Mouse (Mus musculus) spleen, embryonic (tissue): ENCODE data around the gene Rnf20.
"Not testable (repeated sequence)": the region's sequence is repeated elsewhere in the genome, so short reads cannot be mapped to it uniquely, and the experiment has no call there.

Source experiments
- CTCF ChIA-PET: fragments of 350-600 bp; sonication (Branson Sonifier 250); formaldehyde crosslinking; loops from one replicate; lab custom pipeline; 2022; lab: Charles Lee

Rnf20 gene

GRCm38 (mm10) chr4:49631319-49632138 is at the start of gene Rnf20:
Gene Rnf20 (plus strand): TSS chr4:49632006.
- CTCF ChIA-PET = no interaction called here

DNA sequence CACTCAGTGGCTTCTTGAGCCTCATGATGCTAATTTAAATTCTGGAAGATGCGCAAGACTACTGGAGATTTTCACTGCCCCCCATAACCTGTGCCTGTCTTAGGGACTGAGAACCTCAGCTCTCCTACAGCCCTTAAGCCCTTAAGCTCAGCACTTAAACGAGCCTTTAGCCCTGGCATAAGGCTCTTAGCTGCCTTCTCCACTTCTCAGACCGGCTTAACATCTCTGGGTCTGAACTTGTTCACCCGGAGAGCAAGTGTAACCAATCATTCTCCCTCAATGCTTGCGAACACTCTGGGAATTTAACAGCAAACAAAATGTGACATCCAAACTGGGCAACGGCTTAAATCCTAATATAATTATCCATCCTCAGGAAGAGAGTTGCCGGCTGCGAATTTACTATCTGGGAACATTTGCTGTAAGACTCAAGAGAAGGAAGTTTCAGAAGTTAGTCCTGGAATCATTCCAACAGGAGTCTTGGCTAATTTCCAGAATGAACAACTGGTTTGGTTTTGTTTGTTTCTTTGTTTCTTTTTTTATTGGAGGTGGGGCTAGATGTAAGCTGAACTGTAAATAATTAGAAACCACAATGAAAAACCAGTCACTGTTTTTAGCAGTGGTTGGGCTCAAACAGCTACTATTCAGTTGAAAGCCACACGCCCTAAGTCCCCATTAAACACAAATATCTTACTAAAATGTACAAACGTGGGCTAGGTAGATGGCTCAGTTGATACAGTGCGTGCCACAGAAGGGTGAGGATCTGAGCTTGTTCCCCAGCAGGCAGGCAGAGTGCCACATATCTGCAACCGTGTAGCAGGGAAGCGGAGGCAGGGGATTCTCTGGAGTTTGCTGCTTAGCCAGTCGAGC is 47.6 kb upstream of the Rnf20 start:
- CTCF ChIA-PET = no interaction called here

- CTCF ChIA-PET = no interaction called here
Observed at GRCm38 (mm10) chr4:49585524-49586101, 46.2 kb upstream of the Rnf20 start.

DNA sequence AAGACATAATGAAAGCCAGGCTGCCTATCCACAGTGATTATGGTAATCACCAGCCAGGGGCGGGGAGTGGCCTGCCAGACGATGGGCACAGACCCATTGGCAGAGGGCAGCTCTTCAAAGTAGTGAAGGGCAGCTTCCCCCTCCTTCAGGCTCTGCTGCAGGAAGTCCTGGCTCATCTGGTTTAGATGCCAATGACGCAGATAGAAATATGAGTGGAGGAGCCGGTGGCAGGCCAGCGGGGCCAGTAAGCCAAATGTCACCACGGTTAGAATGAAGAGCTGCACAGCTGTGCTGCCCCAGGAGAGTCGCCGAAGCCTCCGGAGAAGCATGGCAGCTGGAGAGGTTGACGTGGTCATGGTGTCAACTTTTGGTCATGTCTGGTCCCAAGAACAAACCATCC is 45.0 kb upstream of the Rnf20 start:
- CTCF ChIA-PET = no interaction called here

DNA sequence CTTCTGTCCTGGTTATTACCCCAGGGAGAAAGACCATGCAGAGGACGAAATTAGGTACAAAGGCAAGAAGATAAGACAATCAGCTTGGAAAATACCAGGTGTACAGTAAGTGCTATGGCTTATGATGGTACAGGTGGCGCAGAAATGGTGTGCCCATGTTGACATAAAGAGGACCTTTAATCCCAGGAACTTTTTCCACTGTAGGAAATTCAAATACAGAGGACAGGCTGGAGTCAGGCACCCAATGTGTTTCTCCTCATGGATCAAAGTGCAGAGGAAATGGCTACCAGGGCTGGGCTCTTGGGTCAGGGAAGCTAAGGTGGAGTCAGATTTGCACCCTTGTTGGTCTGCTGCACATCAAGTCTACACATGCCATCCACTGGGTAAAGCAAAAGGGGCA is 41.7 kb upstream of the Rnf20 start:
- CTCF ChIA-PET = interaction anchor here (0.5 kb wide), 1 partner anchor 1701 kb away, joined by 8 read pairs; no protein-coding TSS in a partner anchor

GRCm38 (mm10) chr4:49596846-49597182 is 35.0 kb upstream of the Rnf20 start:
- CTCF ChIA-PET = no interaction called here

GRCm38 (mm10) chr4:49597183-49598100 is 34.4 kb upstream of the Rnf20 start, which contains the start of gene Tmem246:
Gene Tmem246 (minus strand): TSS chr4:49597876.
- CTCF ChIA-PET = no interaction called here

DNA sequence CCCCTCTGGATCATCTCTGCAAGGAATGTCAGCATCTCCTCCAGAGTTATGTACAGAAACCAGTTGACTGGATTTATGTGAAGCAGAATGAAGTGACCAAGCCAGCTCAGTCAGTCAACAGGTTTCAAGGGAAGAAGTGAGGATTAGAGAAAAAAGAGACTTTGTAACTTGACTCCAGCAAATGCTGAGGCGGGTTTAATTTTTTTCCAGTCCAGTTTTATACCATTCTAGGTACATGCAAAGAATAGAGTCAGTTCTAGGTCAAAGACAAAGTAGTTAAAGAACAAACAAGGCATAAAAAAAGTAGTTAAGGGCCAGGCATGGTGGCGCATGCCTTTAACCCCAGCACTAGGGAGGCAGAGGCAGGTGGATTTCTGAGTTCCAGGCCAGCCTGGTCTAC is 28.6 kb upstream of the Rnf20 start:
- CTCF ChIA-PET = no interaction called here

- CTCF ChIA-PET = no interaction called here
Observed at GRCm38 (mm10) chr4:49604016-49604546, 27.7 kb upstream of the Rnf20 start.

DNA sequence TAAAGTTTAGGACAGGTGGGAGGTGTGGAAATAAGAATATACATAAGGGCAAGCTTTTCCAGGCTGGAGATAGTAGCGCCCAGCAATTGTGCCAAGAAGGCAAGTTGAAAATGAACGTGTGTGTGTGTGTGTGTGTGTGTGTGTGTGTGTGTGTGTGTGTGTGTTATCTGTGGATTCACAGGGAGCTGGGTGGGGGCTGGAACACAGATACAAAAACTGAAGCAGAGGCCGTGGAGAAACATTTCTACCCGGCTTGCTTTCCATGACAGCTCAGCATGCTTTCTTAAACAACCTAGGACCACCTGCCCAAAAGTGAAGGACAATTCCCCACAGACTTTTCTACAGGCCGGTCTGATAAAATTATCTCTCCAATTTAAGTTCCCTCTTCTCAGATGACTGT is 27.2 kb upstream of the Rnf20 start:
- CTCF ChIA-PET = no interaction called here

GRCm38 (mm10) chr4:49605459-49605858 is 26.3 kb upstream of the Rnf20 start:
- CTCF ChIA-PET = no interaction called here

GRCm38 (mm10) chr4:49616924-49617323 is 14.9 kb upstream of the Rnf20 start:
- CTCF ChIA-PET = no interaction called here

DNA sequence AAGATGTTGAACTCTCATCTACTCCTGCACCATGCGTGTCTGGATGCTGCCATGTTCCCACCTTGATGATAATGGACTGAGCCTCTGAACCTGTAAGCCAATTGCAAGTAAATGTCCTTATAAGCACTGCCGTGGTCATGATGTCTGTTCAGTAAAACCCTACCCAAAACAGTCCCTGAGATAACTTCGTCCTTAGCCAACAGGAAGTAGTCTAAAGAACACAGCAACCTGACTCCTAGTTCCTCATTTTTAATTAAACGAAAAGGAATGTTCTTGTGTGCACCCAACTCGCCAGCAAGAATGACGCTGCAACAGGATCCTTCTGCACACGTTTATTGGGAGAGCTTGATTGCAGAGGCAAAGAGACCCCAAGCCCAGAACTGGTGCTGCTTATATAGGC is 11.9 kb upstream of the Rnf20 start:
- CTCF ChIA-PET = interaction anchor here (0.6 kb wide), 1 partner anchor 8 kb away, joined by 3 read pairs; no protein-coding TSS in a partner anchor

GRCm38 (mm10) chr4:49622272-49622671 is 9.5 kb upstream of the Rnf20 start:
- CTCF ChIA-PET = no interaction called here

DNA sequence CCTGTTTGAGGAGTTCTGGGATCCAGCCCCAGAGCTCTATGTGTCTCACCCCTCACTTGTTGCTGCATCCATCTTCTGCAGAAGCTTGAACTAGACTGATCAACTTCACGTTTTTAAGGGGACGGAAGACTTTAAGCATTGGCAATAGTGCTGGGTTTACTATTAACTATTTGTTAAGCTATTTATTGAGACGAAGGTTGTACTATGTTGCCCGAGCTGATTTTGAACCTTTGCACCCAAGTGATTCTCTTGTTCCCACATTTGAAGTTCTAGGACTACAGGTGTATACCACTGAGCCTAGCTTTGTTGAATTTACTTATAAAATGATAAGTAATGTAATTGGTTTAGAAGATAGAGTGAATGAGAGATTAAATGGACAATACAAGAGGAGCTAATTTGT is 7.9 kb upstream of the Rnf20 start:
- CTCF ChIA-PET = no interaction called here

- CTCF ChIA-PET = not testable (repeated sequence)
Observed at GRCm38 (mm10) chr4:49624969-49625368, 6.8 kb upstream of the Rnf20 start.

DNA sequence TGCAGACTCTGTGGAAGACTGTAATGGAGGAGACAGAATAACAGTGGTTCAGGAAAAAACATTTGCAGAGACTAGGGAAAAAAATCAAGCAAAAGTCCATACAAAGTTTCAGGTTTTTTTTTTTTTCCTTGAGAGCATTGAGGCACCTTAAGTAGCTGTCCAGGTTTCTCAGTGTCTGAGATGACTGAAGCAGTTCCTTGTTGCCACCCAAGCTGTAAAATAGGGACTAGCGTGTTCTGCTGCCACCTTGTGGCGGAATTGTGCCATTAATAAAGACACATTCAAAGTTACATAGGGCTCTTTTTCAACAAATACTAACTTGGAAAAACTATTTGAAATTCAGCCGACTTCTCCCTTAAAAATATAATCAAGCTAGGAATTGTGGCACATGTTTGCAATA is 4.8 kb upstream of the Rnf20 start:
- CTCF ChIA-PET = interaction anchor here (0.8 to 2.1 kb wide), 2 partner anchors 17 to 60 kb away, joined by 4 to 14 read pairs; no protein-coding TSS in a partner anchor

- CTCF ChIA-PET = no interaction called here
Observed at GRCm38 (mm10) chr4:49628941-49629340, 2.9 kb upstream of the Rnf20 start.

GRCm38 (mm10) chr4:49632139-49632481 is 304 bp downstream of the Rnf20 start:
- CTCF ChIA-PET = no interaction called here

GRCm38 (mm10) chr4:49637821-49638220 is 6.0 kb downstream of the Rnf20 start:
- CTCF ChIA-PET = no interaction called here

DNA sequence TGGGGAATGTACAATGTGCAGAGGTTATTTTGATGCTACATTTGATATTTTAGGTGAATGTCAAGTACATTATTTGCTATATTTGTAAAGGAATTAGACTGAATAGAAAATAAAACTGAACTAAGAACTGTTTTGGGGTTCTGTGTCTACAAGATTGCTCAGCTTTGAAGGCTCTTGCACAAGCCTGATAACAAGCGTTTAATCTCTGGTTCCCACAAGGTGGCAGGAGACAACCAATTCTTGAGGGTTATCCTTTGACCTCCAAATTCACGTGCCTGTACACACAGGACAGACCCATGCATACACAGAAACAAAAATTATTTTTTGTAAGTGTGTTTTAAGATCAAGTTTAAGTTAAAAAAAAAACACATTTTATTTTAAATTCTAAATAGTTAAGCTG is 8.1 kb downstream of the Rnf20 start:
- CTCF ChIA-PET = no interaction called here
